Mouse (Mus musculus) megakaryocyte progenitor cell, adult 5-6 weeks (primary cell): ENCODE results near the gene Nwd1. TPM values are rescaled to one million over a fixed set of nuclear protein-coding genes. Genes with fewer than 3 reads are reported as not detected.

Experiments used
- ATAC-seq: replicated peaks from 2 replicates; pipeline ENCODE4 v1.8.0; 2016; ENCODE audit warnings: mild to moderate bottlenecking, moderate TSS enrichment, inconsistent platforms; ENCODE audit not compliant: poor library complexity
- total RNA-seq, 2 experiments: library from RNA; stranded (forward) in 1 of 2; stranded (reverse) in 1 of 2; fragments of 157-497, 149-512 nt in 1 of 2; fragments of 200-1000 nt in 1 of 2; gene quantifications; 2 replicates each; pipeline versions ENCODE4 v1.2.3 to v1.2.4; 2015 to 2017

Gene Nwd1
- total RNA-seq, 2 experiments from 2014 or later = 4.0 to 4.7 TPM

- ATAC-seq = peak; percentile 56
These were observed 115.0 kb downstream of the Nwd1 start, which contains the start of gene F2rl3 for GRCm38 (mm10) chr8:72761322-72762051. Gene F2rl3 (plus strand): TSS chr8:72761880.

GRCm38 (mm10) chr8:72762306-72762705 lies 115.8 kb downstream of the Nwd1 start:
- peak; percentile 63 for ATAC-seq

- peak; percentile 7; the same call in 1 of the 2 replicates for ATAC-seq
These were observed 119.2 kb downstream of the Nwd1 start for GRCm38 (mm10) chr8:72765696-72766095.

GRCm38 (mm10) chr8:72766777-72767176 lies 120.3 kb downstream of the Nwd1 start:
- no peak for ATAC-seq

Other genes starting within 250 kb of the Nwd1 start
- gene Eps15l1, start 225.3 kb upstream of the Nwd1 start, total RNA-seq (2015) = 44.6 and 57.1 TPM in 2 replicates
- gene Eps15l1, start 225.3 kb upstream of the Nwd1 start, total RNA-seq (2017) = 35.2 and 41.4 TPM in 2 replicates
- 2.2 TPM in 2 replicates for gene Calr3, start 202.8 kb upstream of the Nwd1 start, total RNA-seq (2015)
- 2.9 TPM in 2 replicates for gene Calr3, start 202.8 kb upstream of the Nwd1 start, total RNA-seq (2017)
- 3.0 and 3.3 TPM in 2 replicates for gene 1700030K09Rik, start 202.8 kb upstream of the Nwd1 start, total RNA-seq (2015)
- gene 1700030K09Rik, start 202.8 kb upstream of the Nwd1 start, total RNA-seq (2017) = 6.3 and 6.5 TPM in 2 replicates
- 80.1 and 106 TPM in 2 replicates for gene Cherp, start 171.5 kb upstream of the Nwd1 start, total RNA-seq (2015)
- 17.7 and 23.8 TPM in 2 replicates for gene Cherp, start 171.5 kb upstream of the Nwd1 start, total RNA-seq (2017)
- gene Slc35e1, start 154.1 kb upstream of the Nwd1 start, total RNA-seq (2015) = 27.3 and 40.7 TPM in 2 replicates
- gene Slc35e1, start 154.1 kb upstream of the Nwd1 start, total RNA-seq (2017) = 26.8 and 30.3 TPM in 2 replicates
- gene Med26, start 98.4 kb upstream of the Nwd1 start, total RNA-seq (2015) = 10.0 and 12.0 TPM in 2 replicates
- gene Med26, start 98.4 kb upstream of the Nwd1 start, total RNA-seq (2017) = 8.6 and 9.9 TPM in 2 replicates
- gene Smim7, start 75.6 kb upstream of the Nwd1 start, total RNA-seq (2015) = 45.9 and 54.0 TPM in 2 replicates
- 47.5 and 52.1 TPM in 2 replicates for gene Smim7, start 75.6 kb upstream of the Nwd1 start, total RNA-seq (2017)
- gene Tmem38a, start 74.7 kb upstream of the Nwd1 start, total RNA-seq (2015) = 0.42 and 1.1 TPM in 2 replicates
- gene Tmem38a, start 74.7 kb upstream of the Nwd1 start, total RNA-seq (2017) = 0.58 and 1.6 TPM in 2 replicates
- gene Sin3b, start 76.6 kb downstream of the Nwd1 start, total RNA-seq (2015) = 81.9 and 87.4 TPM in 2 replicates
- 79.8 and 86.7 TPM in 2 replicates for gene Sin3b, start 76.6 kb downstream of the Nwd1 start, total RNA-seq (2017)
- 2.6 and 2.9 TPM in 2 replicates for gene F2rl3, start 115.2 kb downstream of the Nwd1 start, total RNA-seq (2015)
- gene F2rl3, start 115.2 kb downstream of the Nwd1 start, total RNA-seq (2017) = 3.0 and 3.1 TPM in 2 replicates